Mouse (Mus musculus): ENCODE results near the gene Fbxo40.

Fbxo40 gene

GRCm38 (mm10) chr16:36989999-36990625 is at the start of gene Fbxo40:
Gene Fbxo40, minus strand, starts transcription at chr16:36990467.
- in situ Hi-C loops (cut with MboI, MseI), result no loop called here

- in situ Hi-C loops (cut with MboI, MseI), result no loop called here
Observed at GRCm38 (mm10) chr16:37034751-37035150, 44.5 kb upstream of the Fbxo40 start.

GRCm38 (mm10) chr16:37031996-37032395 is 41.7 kb upstream of the Fbxo40 start:
- in situ Hi-C loops (cut with MboI, MseI), result no loop called here

- in situ Hi-C loops (cut with MboI, MseI), result no loop called here
Observed at GRCm38 (mm10) chr16:37027581-37027980, 37.3 kb upstream of the Fbxo40 start.

- in situ Hi-C loops (cut with MboI, MseI), result no loop called here
Observed at GRCm38 (mm10) chr16:37012336-37012735, 22.1 kb upstream of the Fbxo40 start.

GRCm38 (mm10) chr16:37011922-37012289 is 21.6 kb upstream of the Fbxo40 start:
- in situ Hi-C loops (cut with MboI, MseI), result no loop called here

- in situ Hi-C loops (cut with MboI, MseI), result no loop called here
Observed at GRCm38 (mm10) chr16:37011061-37011921, 21.0 kb upstream of the Fbxo40 start, which contains the start of gene Polq. Gene Polq, plus strand, starts transcription at chr16:37011786.

- in situ Hi-C loops (cut with MboI, MseI), result no loop called here
Observed at GRCm38 (mm10) chr16:37010370-37010769, 20.1 kb upstream of the Fbxo40 start.

GRCm38 (mm10) chr16:37009262-37009661 is 19.0 kb upstream of the Fbxo40 start:
- in situ Hi-C loops (cut with MboI, MseI), result loop anchor here (5.0 kb wide), 1 partner anchor 122 kb away; no protein-coding TSS in a partner anchor

- in situ Hi-C loops (cut with MboI, MseI), result loop anchor here (5.0 kb wide), 1 partner anchor 37 kb away; no protein-coding TSS in a partner anchor
Observed at GRCm38 (mm10) chr16:36999366-36999972, 9.2 kb upstream of the Fbxo40 start.

- in situ Hi-C loops (cut with MboI, MseI), result loop anchor here (5.0 kb wide), 1 partner anchor 35 kb away; no protein-coding TSS in a partner anchor
Observed at GRCm38 (mm10) chr16:36997650-36998049, 7.4 kb upstream of the Fbxo40 start.

GRCm38 (mm10) chr16:36989493-36989892 is 774 bp downstream of the Fbxo40 start:
- in situ Hi-C loops (cut with MboI, MseI), result no loop called here

- in situ Hi-C loops (cut with MboI, MseI), result no loop called here
Observed at GRCm38 (mm10) chr16:36988066-36988465, 2.2 kb downstream of the Fbxo40 start.

- in situ Hi-C loops (cut with MboI, MseI), result no loop called here
Observed at GRCm38 (mm10) chr16:36987399-36987798, 2.9 kb downstream of the Fbxo40 start.

- in situ Hi-C loops (cut with MboI, MseI), result no loop called here
Observed at GRCm38 (mm10) chr16:36985636-36986042, 4.6 kb downstream of the Fbxo40 start.

- in situ Hi-C loops (cut with MboI, MseI), result no loop called here
Observed at GRCm38 (mm10) chr16:36983796-36984195, 6.5 kb downstream of the Fbxo40 start.

- in situ Hi-C loops (cut with MboI, MseI), result no loop called here
Observed at GRCm38 (mm10) chr16:36979127-36979526, 11.1 kb downstream of the Fbxo40 start.

- in situ Hi-C loops (cut with MboI, MseI), result loop anchor here (5.0 to 10.0 kb wide), 2 partner anchors 34 to 1299 kb away; no protein-coding TSS in a partner anchor
Observed at GRCm38 (mm10) chr16:36963415-36963814, 26.9 kb downstream of the Fbxo40 start.

- in situ Hi-C loops (cut with MboI, MseI), result no loop called here
Observed at GRCm38 (mm10) chr16:36955106-36955505, 35.2 kb downstream of the Fbxo40 start.

GRCm38 (mm10) chr16:36951029-36951428 is 39.2 kb downstream of the Fbxo40 start:
- in situ Hi-C loops (cut with MboI, MseI), result no loop called here

GRCm38 (mm10) chr16:36949614-36950336 is 40.5 kb downstream of the Fbxo40 start:
- in situ Hi-C loops (cut with MboI, MseI), result loop anchor here (25.0 kb wide), 2 partner anchors 1187 to 1588 kb away; partner anchors contain the start of genes Dirc2 and Hspbap1
